Mouse (Mus musculus): ENCODE results near the gene Fem1a.

DNA sequence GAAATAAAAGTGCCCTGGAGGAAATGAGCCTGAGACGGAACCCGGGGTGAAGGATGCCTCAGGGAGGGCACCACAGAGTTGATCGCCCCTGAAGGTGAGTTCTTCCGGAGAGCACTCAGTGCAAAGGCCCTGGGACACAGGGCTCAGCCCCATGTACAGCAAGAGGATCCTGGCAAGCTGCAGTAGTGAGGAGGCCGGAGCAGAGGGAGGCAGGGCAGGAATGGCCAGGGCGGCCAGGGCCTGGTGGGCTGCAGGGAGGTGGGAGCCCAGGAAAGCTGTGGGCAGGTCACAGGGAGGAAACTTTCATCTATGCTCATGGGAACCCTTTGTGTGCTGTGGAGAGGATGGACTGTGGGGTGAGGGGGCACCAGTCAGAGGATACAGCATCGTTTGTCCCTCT lies 16.9 kb downstream of the Fem1a start:
- TF ChIP-seq FLI1 (IDR thresholded peaks at IDR 0.05; ENCODE audit: low read length) (no peak), GATA1 (IDR thresholded peaks at IDR 0.05; ENCODE audit: borderline replicate concordance, low read length) (no peak)
